Mouse (Mus musculus): ENCODE results near the gene Camk2b.

DNA sequence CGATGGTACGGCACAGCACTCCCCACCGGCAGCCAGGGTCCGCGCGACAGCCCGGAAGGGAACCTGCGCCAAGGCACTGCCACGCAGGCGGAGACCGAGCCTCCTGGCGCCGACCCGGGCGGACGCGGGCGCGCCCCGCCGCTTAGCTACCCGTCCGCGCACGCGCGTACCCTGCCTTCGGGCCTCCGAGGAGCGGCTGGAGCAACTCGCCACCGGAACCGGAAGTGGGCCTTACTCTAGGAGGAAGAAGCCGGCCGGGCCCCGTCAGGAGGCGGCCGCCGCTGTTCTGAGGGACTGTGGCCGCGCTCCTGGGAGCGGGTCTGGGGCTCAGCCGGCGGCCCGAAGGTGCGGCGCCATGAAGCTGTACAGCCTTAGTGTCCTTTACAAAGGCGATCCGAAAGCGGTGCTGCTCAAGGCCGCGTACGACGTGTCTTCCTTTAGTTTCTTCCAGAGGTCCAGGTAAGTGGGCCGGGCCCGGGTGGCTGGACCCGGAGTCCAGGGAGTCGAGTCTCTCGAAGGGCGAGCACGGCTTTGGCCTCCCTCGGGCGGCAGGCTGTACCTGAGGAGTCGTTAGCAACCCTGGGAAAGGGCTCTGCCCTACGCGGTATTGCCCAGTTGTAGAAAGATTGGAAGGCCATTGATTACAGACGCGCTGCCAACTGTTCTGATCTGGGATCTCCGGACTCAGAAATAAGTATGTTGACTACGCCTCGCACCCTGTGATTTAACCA is 110.5 kb downstream of the Camk2b start, which contains the start of gene Ykt6:
- TF ChIP-seq CTCF (IDR thresholded peaks at IDR 0.05; ENCODE audit: borderline replicate concordance, insufficient read depth, low read depth, low read length) (no peak), POLR2A (IDR thresholded peaks at IDR 0.05; ENCODE audit: borderline replicate concordance, insufficient read depth, low read length) (peak; percentile 90)
